Mouse (Mus musculus) midbrain, embryonic 16.5 days (tissue): Measurements from ENCODE around the gene Tex26. TPM values are rescaled to one million over a fixed set of nuclear protein-coding genes. Genes with fewer than 3 reads are reported as not detected.

ENCODE experiments used
- ATAC-seq: fragments of 200-750 bp; cut with Nextera tagmentation; 2 replicates; pipeline ENCODE4 v1.8.0; 2017; ENCODE audit warnings: moderate TSS enrichment
- H3K27ac ChIP-seq: fragments of 300-500 bp; sonication (generic); 2 replicates; pipeline ENCODE4 v1.5.1; 2014; ENCODE audit warnings: mild to moderate bottlenecking, low read length, mixed read lengths
- H3K27me3 ChIP-seq: fragments of 300-500 bp; sonication (generic); 2 replicates; pipeline ENCODE4 v1.6.1; 2014; ENCODE audit warnings: low read depth, low read length, mixed read lengths; ENCODE audit not compliant: control insufficient read depth, insufficient read depth
- H3K36me3 ChIP-seq: fragments of 300-500 bp; sonication (generic); 2 replicates; pipeline ENCODE4 v1.6.1; 2014; ENCODE audit warnings: mild to moderate bottlenecking, low read length, moderate library complexity, mixed read lengths; ENCODE audit not compliant: control insufficient read depth, insufficient read depth
- H3K4me1 ChIP-seq: fragments of 300-500 bp; sonication (generic); 2 replicates; pipeline ENCODE4 v1.6.1; 2014; ENCODE audit warnings: mild to moderate bottlenecking, low read length, mixed read lengths; ENCODE audit not compliant: control insufficient read depth, insufficient read depth
- H3K4me2 ChIP-seq: fragments of 300-500 bp; sonication (generic); 2 replicates; pipeline ENCODE4 v1.6.1; 2014; ENCODE audit warnings: mild to moderate bottlenecking, low read length, mixed read lengths
- H3K4me3 ChIP-seq: fragments of 300-500 bp; sonication (generic); 2 replicates; pipeline ENCODE4 v1.5.1; 2014; ENCODE audit warnings: low read depth, mild to moderate bottlenecking, low read length, moderate library complexity, mixed read lengths
- H3K9ac ChIP-seq: fragments of 300-500 bp; sonication (generic); 2 replicates; pipeline ENCODE4 v1.6.1; 2014; ENCODE audit warnings: low read depth, low read length, mixed read lengths
- H3K9me3 ChIP-seq: fragments of 300-500 bp; sonication (generic); replicated peaks from 2 replicates; pipeline ENCODE4 v1.6.1; 2014; ENCODE audit warnings: mild to moderate bottlenecking, low read length, mixed read lengths; ENCODE audit not compliant: control insufficient read depth, poor library complexity, severe bottlenecking
- WGBS: fragments of 180-500 bp; shearing (Covaris S2); extraction: QIAGEN DNeasy Blood & Tissue Kit; methylation state at CpG from one replicate; pipeline ENCODE4 v1.1.7; 2014; 5-methylcytosine and 5-hydroxymethylcytosine counted together
- polyA plus RNA-seq: library from polyadenylated mRNA; unstranded; fragments of >200 nt; fragmentation: Nextera tagmentation; extraction: Ambion mirVana; gene quantifications from 2 replicates; pipeline ENCODE4 v1.2.1, GENCODE M21; 2015

The Tex26 gene
- polyA plus RNA-seq, 1 experiment from 2014 or later, result 2.0 TPM

DNA sequence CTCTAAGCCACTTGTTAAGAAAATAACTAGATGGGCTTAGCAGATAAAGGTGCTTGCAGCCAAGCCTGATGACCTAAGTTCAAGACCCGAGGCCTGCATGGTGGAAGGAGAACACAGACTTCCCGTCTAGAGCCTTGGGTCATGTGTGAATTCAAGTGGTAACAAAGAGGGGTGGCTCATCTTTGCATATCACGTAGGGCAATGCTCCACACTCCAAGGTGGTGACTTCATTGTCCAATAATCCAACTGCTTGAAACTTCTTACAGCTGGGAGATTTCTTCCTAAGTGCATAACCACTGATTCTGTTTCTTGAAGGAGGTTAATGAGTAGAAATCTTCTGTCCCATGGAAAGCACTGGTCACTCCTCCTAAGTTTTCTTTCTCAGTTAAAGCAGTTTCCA is 22.6 kb downstream of the Tex26 start:
- Histone ChIP-seq H3K27me3 (no peaks in the 10 kb centered on the region), H3K4me2 (no peak overlapping the region), H3K9me3 (no peaks in the 10 kb centered on the region), H3K4me3 (no peak overlapping the region), H3K9ac (no peak overlapping the region), H3K27ac (no peak overlapping the region), H3K4me1 (peaks cover 2% of the 10 kb centered on the region; the same call in 1 of the 2 replicates), H3K36me3 (no peaks in the 10 kb centered on the region)
- 83% methylated on average over 3 of the region's 3 CpGs for WGBS
- no peak for ATAC-seq

GRCm38 (mm10) chr5:149465305-149465704 is 25.8 kb downstream of the Tex26 start:
- H3K9ac ChIP-seq, result no peak overlapping the region
- no peak overlapping the region for H3K4me3 ChIP-seq
- H3K4me2 ChIP-seq, result no peak overlapping the region
- 45% methylated on average over 5 of the region's 5 CpGs for WGBS
- no peaks in the 10 kb centered on the region for H3K36me3 ChIP-seq
- H3K27me3 ChIP-seq, result no peaks in the 10 kb centered on the region
- peaks cover 2% of the 10 kb centered on the region; the same call in 1 of the 2 replicates for H3K4me1 ChIP-seq
- no peak for ATAC-seq
- no peak overlapping the region for H3K27ac ChIP-seq
- H3K9me3 ChIP-seq, result no peaks in the 10 kb centered on the region

DNA sequence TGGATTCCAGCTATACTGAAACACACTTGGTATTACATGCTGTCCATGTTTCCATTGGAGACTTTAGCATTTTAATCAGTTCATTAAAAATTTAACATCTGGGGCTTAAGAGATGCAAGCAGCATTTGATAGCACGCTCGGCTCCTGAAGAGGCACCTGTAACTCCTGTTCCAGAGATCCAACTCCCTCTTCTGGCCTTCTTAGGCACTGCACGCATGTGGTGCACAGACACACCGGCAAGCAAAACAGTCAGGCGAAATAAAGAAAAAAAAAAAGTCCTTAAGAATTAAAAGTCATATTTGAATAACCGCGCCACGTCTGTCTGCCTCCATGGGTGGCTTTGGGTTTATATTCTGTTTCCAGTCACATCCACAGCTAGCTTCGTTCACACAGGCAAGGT is 34.7 kb downstream of the Tex26 start:
- no peaks in the 10 kb centered on the region for H3K9me3 ChIP-seq
- H3K9ac ChIP-seq, result no peak overlapping the region
- H3K36me3 ChIP-seq, result no peaks in the 10 kb centered on the region
- H3K27me3 ChIP-seq, result no peaks in the 10 kb centered on the region
- no peak overlapping the region for H3K4me2 ChIP-seq
- H3K4me3 ChIP-seq, result no peak overlapping the region
- no peak overlapping the region for H3K27ac ChIP-seq
- ATAC-seq, result no peak
- 92% methylated on average over 9 of the region's 9 CpGs for WGBS
- H3K4me1 ChIP-seq, result no peaks in the 10 kb centered on the region

DNA sequence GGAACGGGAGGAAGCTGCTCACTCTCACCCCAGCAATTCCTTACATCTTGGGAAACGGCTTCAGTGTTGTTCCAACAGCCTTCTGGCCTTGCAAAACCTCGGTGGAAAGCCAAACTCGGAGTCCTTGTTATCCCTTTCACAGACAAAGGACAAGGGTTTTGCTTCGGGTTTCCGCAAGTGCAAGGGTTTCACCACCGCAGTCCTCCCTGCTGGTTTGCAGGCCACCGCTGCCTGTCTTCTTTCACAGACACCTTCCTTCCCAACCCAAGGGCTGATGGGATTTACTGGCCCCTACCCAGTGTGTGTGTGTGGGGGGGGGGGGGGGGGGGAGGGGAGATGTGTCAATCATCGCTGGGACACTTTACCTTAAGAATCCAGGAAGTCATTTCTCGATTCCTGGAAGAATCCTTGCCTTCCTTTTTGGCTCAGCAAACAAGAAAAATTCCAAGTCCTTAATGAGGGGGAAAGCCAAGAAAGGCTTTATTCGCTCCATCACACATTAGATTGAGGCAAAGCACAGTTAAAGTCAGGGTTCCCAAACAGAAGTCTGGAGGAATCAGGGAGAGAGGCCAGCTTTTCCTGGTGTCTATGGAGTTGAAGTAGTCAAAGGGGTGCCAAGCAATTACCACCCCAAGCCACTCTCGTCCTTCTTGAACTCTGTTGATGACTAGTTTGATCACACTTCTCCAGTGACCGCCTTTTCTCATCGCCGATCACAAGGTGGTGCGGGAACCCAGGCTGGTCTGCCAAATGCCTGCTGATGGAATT is 35.4 kb downstream of the Tex26 start:
- no peak overlapping the region for H3K4me3 ChIP-seq
- no peak for ATAC-seq
- H3K27ac ChIP-seq, result no peak overlapping the region
- no peaks in the 10 kb centered on the region for H3K36me3 ChIP-seq
- H3K4me2 ChIP-seq, result no peak overlapping the region
- H3K9me3 ChIP-seq, result no peaks in the 10 kb centered on the region
- no peak overlapping the region for H3K9ac ChIP-seq
- 90% methylated on average over 16 of the region's 16 CpGs for WGBS
- H3K4me1 ChIP-seq, result no peaks in the 10 kb centered on the region
- no peaks in the 10 kb centered on the region for H3K27me3 ChIP-seq

DNA sequence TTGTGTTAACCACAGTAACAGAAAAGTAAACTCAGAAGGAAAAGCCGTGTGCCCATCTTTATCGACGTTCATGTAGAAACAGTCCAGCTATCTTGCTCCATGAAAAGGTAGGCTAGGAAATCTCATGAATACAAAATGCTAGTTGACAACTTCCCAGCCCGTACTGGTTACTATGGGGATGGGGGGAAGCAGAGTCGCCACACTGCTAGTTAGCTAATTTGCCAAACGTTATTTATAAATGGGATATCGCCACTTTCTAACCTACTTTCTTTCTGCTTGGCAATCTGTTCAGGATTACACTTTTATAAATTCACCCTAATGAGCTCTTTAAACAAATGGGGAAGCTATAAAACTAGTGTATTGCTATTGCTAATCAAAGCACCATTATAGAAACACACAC is 42.5 kb downstream of the Tex26 start:
- ATAC-seq, result no peak
- Histone ChIP-seq H3K9ac (no peak overlapping the region), H3K36me3 (no peaks in the 10 kb centered on the region), H3K4me2 (no peak overlapping the region), H3K9me3 (0 out of 2 replicates have a peak, but pooled peaks cover 2% of the 10 kb centered on the region), H3K4me3 (no peak overlapping the region), H3K27ac (no peak overlapping the region), H3K4me1 (no peaks in the 10 kb centered on the region), H3K27me3 (no peaks in the 10 kb centered on the region)
- 86% methylated on average over 7 of the region's 7 CpGs for WGBS

GRCm38 (mm10) chr5:149483321-149484052 is 44.0 kb downstream of the Tex26 start:
- no peak for ATAC-seq
- no peak overlapping the region for H3K9ac ChIP-seq
- WGBS, result 71% methylated on average over 12 of the region's 12 CpGs
- 0 out of 2 replicates have a peak, but pooled peaks cover 2% of the 10 kb centered on the region for H3K9me3 ChIP-seq
- H3K27me3 ChIP-seq, result no peaks in the 10 kb centered on the region
- no peak overlapping the region for H3K4me3 ChIP-seq
- no peaks in the 10 kb centered on the region for H3K36me3 ChIP-seq
- no peak overlapping the region for H3K4me2 ChIP-seq
- peaks cover 8% of the 10 kb centered on the region for H3K4me1 ChIP-seq
- H3K27ac ChIP-seq, result no peak overlapping the region

DNA sequence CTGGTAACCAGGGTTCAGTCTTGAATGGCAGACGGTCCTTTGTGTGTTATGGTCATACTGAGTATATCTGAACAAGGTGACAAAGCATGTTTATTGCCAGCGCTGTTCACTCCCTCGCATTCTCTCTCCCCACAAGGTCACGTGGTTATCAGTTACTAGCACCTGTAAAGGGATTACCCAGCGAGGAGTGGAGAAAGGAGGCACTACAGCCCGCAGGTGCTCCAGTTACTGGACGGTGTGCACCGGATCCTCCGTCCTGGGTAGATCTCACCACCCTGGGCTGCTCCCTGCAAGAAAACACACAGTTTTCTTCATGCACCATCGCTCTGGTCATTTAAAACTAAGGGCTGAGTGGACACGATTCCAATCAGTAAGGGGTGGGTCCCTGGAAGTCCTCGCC is 44.8 kb downstream of the Tex26 start:
- peaks cover 11% of the 10 kb centered on the region for H3K4me1 ChIP-seq
- H3K27me3 ChIP-seq, result no peaks in the 10 kb centered on the region
- H3K27ac ChIP-seq, result no peak overlapping the region; the same call in 1 of the 2 replicates
- no peak overlapping the region for H3K4me2 ChIP-seq
- WGBS, result 78% methylated on average over 12 of the region's 12 CpGs
- ATAC-seq, result no peak
- H3K9me3 ChIP-seq, result 0 out of 2 replicates have a peak, but pooled peaks cover 2% of the 10 kb centered on the region
- no peaks in the 10 kb centered on the region for H3K36me3 ChIP-seq
- H3K4me3 ChIP-seq, result no peak overlapping the region
- H3K9ac ChIP-seq, result no peak overlapping the region

- Histone ChIP-seq H3K9me3 (0 out of 2 replicates have a peak, but pooled peaks cover 2% of the 10 kb centered on the region), H3K27ac (no peak overlapping the region), H3K4me3 (no peak overlapping the region), H3K9ac (no peak overlapping the region), H3K4me1 (peaks cover 23% of the 10 kb centered on the region), H3K27me3 (no peaks in the 10 kb centered on the region), H3K4me2 (no peak overlapping the region), H3K36me3 (no peaks in the 10 kb centered on the region)
- ATAC-seq, result no peak
- WGBS, result 84% methylated on average over 6 of the region's 6 CpGs
Measured at GRCm38 (mm10) chr5:149485447-149485846, 46.0 kb downstream of the Tex26 start.
